Mouse (Mus musculus): ENCODE results near the gene Arid3a.
A peak's percentile ranks its signal among the peaks of the same experiment; 100 is the strongest.

- no peak for TF ChIP-seq CTCF (IDR thresholded peaks at IDR 0.05; ENCODE audit: control insufficient read depth, insufficient read depth, insufficient replicate concordance, low read depth, low read length)
- TF ChIP-seq POLR2A (IDR thresholded peaks at IDR 0.05; ENCODE audit: control insufficient read depth, low read depth, low read length) = peak; percentile 26; the same call in 1 of the 2 replicates
These were observed 58.0 kb downstream of the Arid3a start for GRCm38 (mm10) chr10:79984871-79985270.
